Mouse (Mus musculus): ENCODE data around the gene H2afz. TPM values are rescaled to one million over a fixed set of nuclear protein-coding genes. Genes with fewer than 3 reads are reported as not detected.
"Not testable (repeated sequence)": the region's sequence is repeated elsewhere in the genome, so short reads cannot be mapped to it uniquely, and the experiment has no call there.

H2afz gene
- total RNA-seq, 2 experiments from 2014 or later: 360 to 373 TPM

GRCm38 (mm10) chr3:137914567-137914966 is 50.3 kb downstream of the H2afz start:
- DNase-seq (ENCODE audit: low spot score in 2 of 2): not testable (repeated sequence)

Other genes with a start within 250 kb of the H2afz start
- 1 to 10 TPM; 2.8 to 3.8 TPM for gene Ddit4l, start 242.9 kb upstream of the H2afz start, total RNA-seq (2021)
- gene Gm21962, start 193.0 kb upstream of the H2afz start, total RNA-seq (2021): not detected
- 10 to 100 TPM; 21.4 to 22.8 TPM for gene Dnajb14, start 3.2 kb downstream of the H2afz start, total RNA-seq (2021)
- gene Lamtor3, start 54.0 kb downstream of the H2afz start, total RNA-seq (2021): 10 to 100 TPM; 63.6 to 68.8 TPM
- 10 to 100 TPM; 11.6 to 13.8 TPM for gene Dapp1, start 117.1 kb downstream of the H2afz start, total RNA-seq (2021)
- 1 to 10 TPM; 1.7 to 2.9 TPM for gene 1110002E22Rik, start 200.6 kb downstream of the H2afz start, total RNA-seq (2021)
- under 1 TPM in 1 of 2 experiments, not detected in 1; 0.17 TPM for gene Gm5105, start 202.9 kb downstream of the H2afz start, total RNA-seq (2021)